In genomic region chr16:31290281-31290680, GRCm38 (mm10) we compare ENCODE assay signal across 8 mouse cellular contexts. TPM values are rescaled to one million over a fixed set of nuclear protein-coding genes. Genes with fewer than 3 reads are reported as not detected.
DNase-seq lines count a peak whose midpoint lies in the region; ATAC-seq and TF ChIP-seq lines count a peak whose summit lies in the region.

No protein-coding gene starts in this region.

- DNase-seq in embryonic facial prominence, embryonic 11.5 days (ENCODE audit: low spot score): peak; percentile 29
- no peak for DNase-seq in embryonic facial prominence, embryonic 10.5 days (ENCODE audit: low spot score)
- DNase-seq in brain, embryonic 14.5 days (ENCODE audit: low read depth): peak; percentile 62
- DNase-seq in kidney, postnatal 36 days: peak; percentile 92 to 95
- peak; percentile 97 for DNase-seq in lung, postnatal 0 days (ENCODE audit: low spot score)
- peak; percentile 41 to 73 for DNase-seq in spleen, postnatal 4 days (ENCODE audit: low spot score in 2 of 2)
- no peak for DNase-seq in natural killer cell, adult 2 months (ENCODE audit: low spot score in 2 of 2)

- H3K9me3 ChIP-seq in embryonic facial prominence, embryonic 11.5 days (replicated peaks; ENCODE audit: control insufficient read depth, low read length): no peaks in the 10 kb centered on the region
- no peaks in the 10 kb centered on the region for H3K9me3 ChIP-seq in embryonic facial prominence, embryonic 10.5 days
- H3K9me3 ChIP-seq in heart, embryonic 11.5 days (replicated peaks; ENCODE audit: control insufficient read depth, low read length): no peaks in the 10 kb centered on the region
- no peaks in the 10 kb centered on the region for H3K9me3 ChIP-seq in lung, postnatal 0 days (ENCODE audit: low read length)

- no peak overlapping the region for H3K4me2 ChIP-seq in embryonic facial prominence, embryonic 11.5 days (ENCODE audit: low read depth, low read length)
- peak overlapping the region; percentile 27; the same call in 1 of the 2 replicates for H3K4me2 ChIP-seq in heart, embryonic 11.5 days
- H3K4me2 ChIP-seq in lung, postnatal 0 days (replicated peaks; ENCODE audit: low read depth, low read length): peak overlapping the region; percentile 27

- no peak for ATAC-seq in embryonic facial prominence, embryonic 11.5 days (replicated peaks; ENCODE audit: insufficient number of reproducible peaks, low FRiP score, low TSS enrichment, low read depth)
- peak; percentile 61; the same call in 1 of the 2 replicates for ATAC-seq in heart, embryonic 11.5 days (replicated peaks; ENCODE audit: insufficient number of reproducible peaks, low FRiP score, low TSS enrichment)
- peak; percentile 86 for ATAC-seq in lung, postnatal 0 days

- TF ChIP-seq EP300 in lung, postnatal 0 days (IDR thresholded peaks at IDR 0.05): peak; percentile 71; the same call in 1 of the 2 replicates

- H3K36me3 ChIP-seq in embryonic facial prominence, embryonic 11.5 days (replicated peaks; ENCODE audit: control insufficient read depth, insufficient read depth, low read depth, low read length): no peaks in the 10 kb centered on the region
- no peaks in the 10 kb centered on the region for H3K36me3 ChIP-seq in embryonic facial prominence, embryonic 10.5 days (replicated peaks)
- H3K36me3 ChIP-seq in heart, embryonic 11.5 days (ENCODE audit: control insufficient read depth, insufficient read depth, low read length): no peaks in the 10 kb centered on the region
- H3K36me3 ChIP-seq in lung, postnatal 0 days (ENCODE audit: insufficient read depth, low read length): no peaks in the 10 kb centered on the region

- TF ChIP-seq CTCF in brain, embryonic 14.5 days (IDR thresholded peaks at IDR 0.05; ENCODE audit: borderline replicate concordance, extremely low read depth, insufficient read depth, insufficient read length): no peak
- peak; percentile 30; the same call in 1 of the 2 replicates for TF ChIP-seq CTCF in lung, postnatal 0 days (IDR thresholded peaks at IDR 0.05)

- no peak for TF ChIP-seq POLR2A in brain, embryonic 14.5 days (IDR thresholded peaks at IDR 0.05; ENCODE audit: borderline replicate concordance, extremely low read depth, insufficient read depth, insufficient read length, poor library complexity, severe bottlenecking)

- no peak overlapping the region for H3K27ac ChIP-seq in embryonic facial prominence, embryonic 11.5 days (replicated peaks; ENCODE audit: low read depth, low read length)
- no peak overlapping the region for H3K27ac ChIP-seq in embryonic facial prominence, embryonic 10.5 days (replicated peaks)
- H3K27ac ChIP-seq in heart, embryonic 11.5 days (ENCODE audit: low read depth, low read length): peak overlapping the region; percentile 87
- H3K27ac ChIP-seq in lung, postnatal 0 days (ENCODE audit: low read length): peak overlapping the region; percentile 92

- H3K9ac ChIP-seq in embryonic facial prominence, embryonic 11.5 days (replicated peaks; ENCODE audit: low read length): no peak overlapping the region
- no peak overlapping the region for H3K9ac ChIP-seq in heart, embryonic 11.5 days (ENCODE audit: low read depth, low read length)
- H3K9ac ChIP-seq in lung, postnatal 0 days (replicated peaks; ENCODE audit: low read depth): no peak overlapping the region

- 84% methylated on average over 10 of the region's 10 CpGs for WGBS in embryonic facial prominence, embryonic 11.5 days
- WGBS in embryonic facial prominence, embryonic 10.5 days: 89% methylated on average over 10 of the region's 10 CpGs
- WGBS in heart, embryonic 11.5 days (ENCODE audit: insufficient replicate concordance): 26% methylated on average over 10 of the region's 10 CpGs
- 20% methylated on average over 10 of the region's 10 CpGs for WGBS in lung, postnatal 0 days

- H3K27me3 ChIP-seq in embryonic facial prominence, embryonic 11.5 days (ENCODE audit: control insufficient read depth, insufficient read depth, low read length): no peaks in the 10 kb centered on the region
- no peaks in the 10 kb centered on the region for H3K27me3 ChIP-seq in embryonic facial prominence, embryonic 10.5 days (replicated peaks; ENCODE audit: low read depth, poor library complexity, severe bottlenecking)
- no peaks in the 10 kb centered on the region for H3K27me3 ChIP-seq in heart, embryonic 11.5 days (ENCODE audit: control insufficient read depth, insufficient read depth, low read length)
- H3K27me3 ChIP-seq in lung, postnatal 0 days (replicated peaks; ENCODE audit: insufficient read depth, low read length): no peaks in the 10 kb centered on the region

- H3K4me1 ChIP-seq in embryonic facial prominence, embryonic 11.5 days (ENCODE audit: control insufficient read depth, insufficient read depth, low read length): no peaks in the 10 kb centered on the region
- peaks cover 4% of the 10 kb centered on the region; the same call in 1 of the 2 replicates for H3K4me1 ChIP-seq in embryonic facial prominence, embryonic 10.5 days
- H3K4me1 ChIP-seq in heart, embryonic 11.5 days (ENCODE audit: control insufficient read depth, insufficient read depth, low read length): peaks cover 13% of the 10 kb centered on the region
- 0 out of 2 replicates have a peak, but pooled peaks cover 6% of the 10 kb centered on the region for H3K4me1 ChIP-seq in lung, postnatal 0 days (ENCODE audit: insufficient read depth, low read depth, low read length)

- H3K4me3 ChIP-seq in embryonic facial prominence, embryonic 11.5 days (ENCODE audit: low read depth, low read length): no peak overlapping the region
- no peak overlapping the region for H3K4me3 ChIP-seq in embryonic facial prominence, embryonic 10.5 days
- no peak overlapping the region for H3K4me3 ChIP-seq in heart, embryonic 11.5 days (ENCODE audit: low read depth, low read length)
- peak overlapping the region; percentile 21; the same call in 1 of the 2 replicates for H3K4me3 ChIP-seq in lung, postnatal 0 days (ENCODE audit: low read depth, low read length)

RNA-seq across cellular contexts. Expression of gene Ppp1r2, which starts 15.2 kb away (rescaled TPM):
- 89.5 and 98.4 TPM in 2 replicates for polyA plus RNA-seq in embryonic facial prominence, embryonic 11.5 days (2014; fragmentation: Nextera tagmentation; extraction: Ambion mirVana)
- 87.2 and 91.8 TPM in 2 replicates for polyA plus RNA-seq in embryonic facial prominence, embryonic 10.5 days (2016; fragmentation: Nextera tagmentation; extraction: Ambion mirVana)
- polyA plus RNA-seq in brain, embryonic 14.5 days (2012; rRNA removed): 36.2 and 51.1 TPM in 2 replicates
- polyA plus RNA-seq in heart, embryonic 11.5 days (2014; fragmentation: Nextera tagmentation; extraction: Ambion mirVana): 90.8 and 91.1 TPM in 2 replicates
- 143 and 160 TPM in 2 replicates for polyA plus RNA-seq in lung, postnatal 0 days (2015; fragmentation: Nextera tagmentation; extraction: Ambion mirVana)

RNA-seq across cellular contexts. Expression of gene Apod, which starts 24.3 kb away (rescaled TPM):
- polyA plus RNA-seq in embryonic facial prominence, embryonic 11.5 days (2014; fragmentation: Nextera tagmentation; extraction: Ambion mirVana): 13.2 and 13.5 TPM in 2 replicates
- polyA plus RNA-seq in embryonic facial prominence, embryonic 10.5 days (2016; fragmentation: Nextera tagmentation; extraction: Ambion mirVana): 5.0 and 6.1 TPM in 2 replicates
- 28.1 and 46.7 TPM in 2 replicates for polyA plus RNA-seq in brain, embryonic 14.5 days (2012; rRNA removed)
- not detected in 2 replicates for polyA plus RNA-seq in heart, embryonic 11.5 days (2014; fragmentation: Nextera tagmentation; extraction: Ambion mirVana)
- polyA plus RNA-seq in lung, postnatal 0 days (2015; fragmentation: Nextera tagmentation; extraction: Ambion mirVana): 0.96 and 2.1 TPM in 2 replicates

Comparison
In these comparisons a context has a peak if more than half of its experiments do, and no peak if none do; other contexts are left out.
1. DNase-seq: peak in embryonic facial prominence, embryonic 11.5 days (single experiment), brain, embryonic 14.5 days (single experiment), kidney, postnatal 36 days (2 of 2), lung, postnatal 0 days (single experiment) and spleen, postnatal 4 days (2 of 2); none in embryonic facial prominence, embryonic 10.5 days (single experiment) and natural killer cell, adult 2 months (0 of 2).
2. H3K27ac ChIP-seq: peak in heart, embryonic 11.5 days (single experiment) and lung, postnatal 0 days (single experiment); none in embryonic facial prominence, embryonic 11.5 days (single experiment) and embryonic facial prominence, embryonic 10.5 days (single experiment).